Mouse (Mus musculus) erythroblast, embryonic 14.5 days (primary cell): Measurements from ENCODE around the gene Pde10a. TPM values are rescaled to one million over a fixed set of nuclear protein-coding genes. Genes with fewer than 3 reads are reported as not detected.

Experiments used
- H3K27me3 ChIP-seq: 2 replicates; pipeline ENCODE4 v1.6.1; 2012; ENCODE audit warnings: inconsistent platforms; ENCODE audit not compliant: control insufficient read depth
- H3K36me3 ChIP-seq: 2 replicates; pipeline ENCODE4 v1.6.1; 2012; ENCODE audit warnings: mild to moderate bottlenecking, inconsistent platforms; ENCODE audit not compliant: control insufficient read depth
- H3K4me1 ChIP-seq: 2 replicates; pipeline ENCODE4 v1.6.1; 2012; ENCODE audit warnings: inconsistent platforms; ENCODE audit not compliant: control insufficient read depth
- H3K4me3 ChIP-seq: replicated peaks from 2 replicates; pipeline ENCODE3; 2012; ENCODE audit warnings: moderate library complexity, mild to moderate bottlenecking, inconsistent platforms
- H3K9me3 ChIP-seq: 2 replicates; pipeline ENCODE4 v1.6.1; 2012; ENCODE audit warnings: low read length, inconsistent platforms, mixed read lengths; ENCODE audit not compliant: control insufficient read depth
- GATA1 ChIP-seq: IDR thresholded peaks from 2 replicates; pipeline ENCODE4 v1.6.1; 2012; ENCODE audit warnings: low read length, inconsistent platforms, mixed read lengths
- TAL1 ChIP-seq: IDR thresholded peaks from 3 replicates; pipeline ENCODE4 v1.6.1; 2012; ENCODE audit warnings: low read length, inconsistent platforms, mixed read lengths
- polyA plus RNA-seq: library from polyadenylated mRNA; stranded (reverse); fragments of >175 nt; gene quantifications from 2 replicates; pipeline ENCODE4 v1.2.3, GENCODE M21; 2012

Gene Pde10a
- polyA plus RNA-seq, 1 experiment: not detected

- Histone ChIP-seq H3K36me3 (no peaks in the 10 kb centered on the region), H3K4me3 (no peak overlapping the region), H3K27me3 (peaks cover 47% of the 10 kb centered on the region), H3K4me1 (no peaks in the 10 kb centered on the region), H3K9me3 (no peaks in the 10 kb centered on the region)
- TF ChIP-seq GATA1 (no peak), TAL1 (no peak)
These were observed 596 bp upstream of the Pde10a start for GRCm38 (mm10) chr17:8524387-8525165.

GRCm38 (mm10) chr17:8525971-8526740 is 984 bp downstream of the Pde10a start:
- no peaks in the 10 kb centered on the region for H3K4me1 ChIP-seq
- TF ChIP-seq TAL1: no peak
- no peak for TF ChIP-seq GATA1
- H3K9me3 ChIP-seq: no peaks in the 10 kb centered on the region
- H3K4me3 ChIP-seq: no peak overlapping the region
- H3K36me3 ChIP-seq: no peaks in the 10 kb centered on the region
- peaks cover 47% of the 10 kb centered on the region for H3K27me3 ChIP-seq

GRCm38 (mm10) chr17:8526815-8527261 is 1.7 kb downstream of the Pde10a start:
- TF ChIP-seq GATA1: no peak
- no peak for TF ChIP-seq TAL1
- H3K4me1 ChIP-seq: no peaks in the 10 kb centered on the region
- no peak overlapping the region for H3K4me3 ChIP-seq
- H3K27me3 ChIP-seq: peaks cover 47% of the 10 kb centered on the region
- H3K9me3 ChIP-seq: no peaks in the 10 kb centered on the region
- H3K36me3 ChIP-seq: no peaks in the 10 kb centered on the region

- Histone ChIP-seq H3K4me3 (no peak overlapping the region), H3K9me3 (no peaks in the 10 kb centered on the region), H3K4me1 (no peaks in the 10 kb centered on the region), H3K27me3 (peaks cover 39% of the 10 kb centered on the region), H3K36me3 (no peaks in the 10 kb centered on the region)
- TF ChIP-seq GATA1: no peak
- no peak for TF ChIP-seq TAL1
These were observed 3.5 kb downstream of the Pde10a start for GRCm38 (mm10) chr17:8528641-8529040.

GRCm38 (mm10) chr17:8532609-8533008 is 7.4 kb downstream of the Pde10a start:
- Histone ChIP-seq H3K9me3 (no peaks in the 10 kb centered on the region), H3K4me1 (no peaks in the 10 kb centered on the region), H3K36me3 (no peaks in the 10 kb centered on the region), H3K4me3 (no peak overlapping the region), H3K27me3 (0 out of 2 replicates have a peak, but pooled peaks cover 3% of the 10 kb centered on the region)
- TF ChIP-seq GATA1 (no peak), TAL1 (no peak)

GRCm38 (mm10) chr17:8533828-8534227 is 8.7 kb downstream of the Pde10a start:
- Histone ChIP-seq H3K36me3 (no peaks in the 10 kb centered on the region), H3K9me3 (no peaks in the 10 kb centered on the region), H3K4me3 (no peak overlapping the region), H3K4me1 (no peaks in the 10 kb centered on the region), H3K27me3 (no peaks in the 10 kb centered on the region)
- TF ChIP-seq TAL1 (no peak), GATA1 (no peak)

GRCm38 (mm10) chr17:8536522-8536921 is 11.3 kb downstream of the Pde10a start:
- TF ChIP-seq TAL1 (no peak), GATA1 (no peak)
- Histone ChIP-seq H3K27me3 (no peaks in the 10 kb centered on the region), H3K4me3 (no peak overlapping the region), H3K4me1 (no peaks in the 10 kb centered on the region), H3K36me3 (no peaks in the 10 kb centered on the region), H3K9me3 (no peaks in the 10 kb centered on the region)

GRCm38 (mm10) chr17:8538102-8538501 is 12.9 kb downstream of the Pde10a start:
- no peak overlapping the region for H3K4me3 ChIP-seq
- no peaks in the 10 kb centered on the region for H3K4me1 ChIP-seq
- H3K9me3 ChIP-seq: no peaks in the 10 kb centered on the region
- TF ChIP-seq GATA1: no peak
- no peak for TF ChIP-seq TAL1
- H3K36me3 ChIP-seq: no peaks in the 10 kb centered on the region
- no peaks in the 10 kb centered on the region for H3K27me3 ChIP-seq

GRCm38 (mm10) chr17:8541974-8542538 is 16.9 kb downstream of the Pde10a start:
- TF ChIP-seq TAL1 (no peak), GATA1 (no peak)
- H3K27me3 ChIP-seq: no peaks in the 10 kb centered on the region
- H3K36me3 ChIP-seq: no peaks in the 10 kb centered on the region
- no peak overlapping the region for H3K4me3 ChIP-seq
- no peaks in the 10 kb centered on the region for H3K4me1 ChIP-seq
- no peaks in the 10 kb centered on the region for H3K9me3 ChIP-seq
